Mouse (Mus musculus) kidney, adult 2 months (tissue): ENCODE results near the gene Phf5a. TPM values are rescaled to one million over a fixed set of nuclear protein-coding genes. Genes with fewer than 3 reads are reported as not detected.

ENCODE experiments used
- DNase-seq: peaks from one replicate; pipeline ENCODE4 v3.0.0; 2021
- H3K27ac ChIP-seq: fragments of 200-500 bp; 2 replicates; pipeline ENCODE4 v1.5.1; 2012; ENCODE audit warnings: low read depth, low read length, control low read depth, inconsistent platforms; ENCODE audit not compliant: insufficient read depth
- H3K27me3 ChIP-seq: fragments of 200-500 bp; replicated peaks from 2 replicates; pipeline ENCODE4 v1.6.1; 2012; ENCODE audit warnings: mild to moderate bottlenecking, moderate library complexity, low read length, inconsistent platforms; ENCODE audit not compliant: control insufficient read depth, insufficient read depth
- H3K36me3 ChIP-seq: fragments of 200-500 bp; 2 replicates; pipeline ENCODE4 v1.6.1; 2012; ENCODE audit warnings: mild to moderate bottlenecking, moderate library complexity, low read length, inconsistent platforms; ENCODE audit not compliant: control insufficient read depth, insufficient read depth
- H3K4me1 ChIP-seq: fragments of 200-500 bp; 2 replicates; pipeline ENCODE4 v1.6.1; 2011; ENCODE audit warnings: low read length; ENCODE audit not compliant: control insufficient read depth, insufficient read depth
- H3K4me3 ChIP-seq: fragments of 200-500 bp; 2 replicates; pipeline ENCODE4 v1.5.1; 2011; ENCODE audit warnings: mild to moderate bottlenecking, low read depth, low read length, control low read depth; ENCODE audit not compliant: insufficient read depth
- CTCF ChIP-seq: fragments of 200-500 bp; conservative IDR thresholded peaks from 2 replicates; pipeline ENCODE4 v1.5.1; 2011; ENCODE audit warnings: low read depth, mild to moderate bottlenecking, control low read depth, low read length, moderate library complexity, mixed read lengths; ENCODE audit not compliant: insufficient read depth, insufficient read length
- POLR2A ChIP-seq: fragments of 200-500 bp; IDR thresholded peaks from one replicate; pipeline ENCODE4 v1.6.1; 2011; ENCODE audit warnings: low read depth, low read length, control low read depth
- WGBS: fragments of 180-500 bp; shearing (Covaris S2); methylation state at CpG from one replicate; pipeline ENCODE4 v1.1.7; 2018; 5-methylcytosine and 5-hydroxymethylcytosine counted together
- polyA plus RNA-seq: library from polyadenylated mRNA; depleted of rRNA; stranded (reverse); fragments of >200 nt; gene quantifications from 2 replicates; pipeline ENCODE4 v1.2.3, GENCODE M21; 2012

Phf5a gene
- polyA plus RNA-seq, 1 experiment: 47.4 TPM

DNA sequence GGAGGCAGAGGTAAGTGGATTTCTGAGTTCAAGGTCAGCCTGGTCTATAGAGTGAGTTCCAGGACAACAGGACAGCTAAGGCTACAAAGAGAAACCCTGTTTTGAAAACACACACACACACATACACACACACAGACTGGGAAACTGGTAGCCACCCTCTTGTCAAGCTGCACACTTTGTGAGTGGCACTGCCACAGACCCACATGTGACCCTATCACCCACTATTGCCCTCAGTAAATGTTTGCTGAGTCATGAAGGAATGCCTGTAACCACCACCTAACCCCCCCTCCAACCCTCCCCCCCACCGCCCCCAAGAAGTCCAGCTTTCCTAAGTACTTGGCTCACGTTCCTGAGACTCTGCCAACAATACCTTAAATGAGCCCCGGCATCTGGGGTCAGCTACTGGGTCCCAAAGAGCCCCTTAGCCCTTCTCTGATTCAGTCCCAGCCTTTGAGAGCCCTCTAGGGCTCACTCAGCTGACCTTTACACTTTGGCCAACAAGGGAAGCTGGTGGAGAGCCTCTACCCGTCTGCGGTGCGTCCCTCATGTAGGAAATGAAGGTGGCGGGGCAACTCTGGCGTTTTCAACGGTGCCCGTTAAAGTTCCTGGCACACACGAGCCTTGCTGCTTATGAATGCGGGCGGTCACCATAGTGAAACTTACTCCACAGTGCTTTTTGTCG is 33.0 kb downstream of the Phf5a start:
- peak overlapping the region; percentile 94 for H3K27ac ChIP-seq
- H3K27me3 ChIP-seq: no peaks in the 10 kb centered on the region
- no peak overlapping the region for H3K4me3 ChIP-seq
- TF ChIP-seq CTCF: no peak
- TF ChIP-seq POLR2A: no peak
- peaks cover 52% of the 10 kb centered on the region for H3K4me1 ChIP-seq
- H3K36me3 ChIP-seq: no peaks in the 10 kb centered on the region
- DNase-seq: peak; percentile 71
- 24% methylated on average over 14 of the region's 14 CpGs for WGBS

DNA sequence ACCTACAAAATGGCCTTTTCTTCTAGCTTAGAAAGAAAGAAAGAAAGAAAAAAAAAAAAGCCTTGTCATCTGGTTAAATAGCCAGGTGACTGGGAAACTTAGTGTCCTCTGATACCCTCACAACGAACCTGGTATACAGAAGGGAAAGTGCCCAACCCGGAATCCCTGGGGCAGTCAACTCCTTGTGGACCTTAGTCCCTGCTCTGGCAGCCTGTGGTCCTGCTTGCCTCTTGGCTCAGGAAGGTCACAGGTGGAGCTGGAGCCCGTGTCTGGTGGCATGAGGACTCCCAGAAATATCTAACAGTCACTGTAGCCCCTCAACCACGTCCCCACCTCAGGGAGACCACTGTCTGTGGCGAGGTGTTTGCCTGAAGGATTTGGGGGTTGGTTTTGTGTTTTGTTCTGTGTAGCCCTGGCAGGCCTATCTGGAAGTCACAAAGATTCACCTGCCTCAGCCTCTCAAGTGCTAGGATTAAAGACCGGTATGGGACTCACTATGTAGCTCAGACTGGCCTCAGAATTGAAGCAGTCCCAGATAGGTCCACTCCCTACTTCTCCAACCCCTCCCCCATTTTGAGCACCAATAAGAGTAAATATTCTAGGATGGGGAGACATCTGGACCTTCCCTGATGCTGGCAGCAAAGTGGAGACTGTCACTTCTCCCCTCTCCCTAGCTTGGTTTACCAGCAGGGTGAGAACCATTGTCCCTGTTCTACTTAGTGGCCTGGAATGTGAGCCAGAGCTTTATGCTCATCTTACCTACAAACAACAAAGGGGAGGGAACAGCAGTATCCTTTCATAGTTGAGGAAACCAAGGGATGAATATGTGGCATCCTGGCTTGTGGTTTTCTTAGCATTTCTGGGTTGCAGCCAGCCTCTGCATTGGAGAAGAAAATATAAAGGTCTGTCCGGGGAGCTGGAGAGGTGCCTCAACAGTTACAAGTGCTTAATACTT is 34.5 kb downstream of the Phf5a start:
- peak; percentile 81 for DNase-seq
- 54% methylated on average over 7 of the region's 7 CpGs for WGBS
- H3K4me3 ChIP-seq: no peak overlapping the region
- H3K27ac ChIP-seq: peak overlapping the region; percentile 94
- H3K27me3 ChIP-seq: no peaks in the 10 kb centered on the region
- peaks cover 57% of the 10 kb centered on the region for H3K4me1 ChIP-seq
- H3K36me3 ChIP-seq: no peaks in the 10 kb centered on the region
- TF ChIP-seq CTCF: no peak
- TF ChIP-seq POLR2A: no peak

DNA sequence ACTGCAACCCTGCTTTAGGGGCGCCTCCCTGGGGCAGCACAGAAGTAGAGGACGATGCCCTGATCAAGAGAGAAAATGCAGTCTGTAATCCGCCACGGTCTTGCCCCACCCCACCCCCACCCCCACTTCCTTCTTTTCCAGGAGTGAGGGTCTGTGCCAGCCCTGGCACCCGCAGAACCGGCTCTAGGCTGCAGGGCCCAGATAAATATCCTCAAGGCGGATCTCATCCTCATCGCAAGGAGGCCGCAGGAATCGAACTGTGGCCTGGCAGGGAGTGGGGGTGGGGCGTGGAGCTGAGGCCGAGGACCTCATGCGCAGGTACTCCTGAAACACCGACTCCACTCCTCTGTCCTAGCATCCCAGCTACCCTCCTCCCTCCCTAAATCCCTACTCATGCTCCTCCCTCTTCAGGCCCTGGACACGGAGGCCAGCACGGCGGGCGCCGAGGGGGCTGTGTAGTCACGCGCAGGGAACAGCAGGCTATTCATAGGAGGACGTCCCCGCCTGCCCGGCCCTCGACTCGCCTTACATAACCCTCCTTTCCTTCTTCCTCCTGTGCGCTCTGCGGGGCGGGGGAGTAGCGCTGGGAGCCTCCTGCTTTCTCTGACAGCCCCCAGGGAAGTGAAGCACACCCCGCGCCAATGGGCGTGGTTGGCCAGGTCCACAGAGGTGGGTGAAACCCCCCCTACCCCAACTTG is 35.4 kb downstream of the Phf5a start:
- peak overlapping the region; percentile 94 for H3K27ac ChIP-seq
- peak; percentile 97 for DNase-seq
- peak overlapping the region; percentile 30 for H3K4me3 ChIP-seq
- 4% methylated on average over 33 of the region's 33 CpGs for WGBS
- H3K4me1 ChIP-seq: peaks cover 57% of the 10 kb centered on the region
- TF ChIP-seq POLR2A (peak; percentile 39), CTCF (no peak)
- H3K27me3 ChIP-seq: no peaks in the 10 kb centered on the region
- no peaks in the 10 kb centered on the region for H3K36me3 ChIP-seq

DNA sequence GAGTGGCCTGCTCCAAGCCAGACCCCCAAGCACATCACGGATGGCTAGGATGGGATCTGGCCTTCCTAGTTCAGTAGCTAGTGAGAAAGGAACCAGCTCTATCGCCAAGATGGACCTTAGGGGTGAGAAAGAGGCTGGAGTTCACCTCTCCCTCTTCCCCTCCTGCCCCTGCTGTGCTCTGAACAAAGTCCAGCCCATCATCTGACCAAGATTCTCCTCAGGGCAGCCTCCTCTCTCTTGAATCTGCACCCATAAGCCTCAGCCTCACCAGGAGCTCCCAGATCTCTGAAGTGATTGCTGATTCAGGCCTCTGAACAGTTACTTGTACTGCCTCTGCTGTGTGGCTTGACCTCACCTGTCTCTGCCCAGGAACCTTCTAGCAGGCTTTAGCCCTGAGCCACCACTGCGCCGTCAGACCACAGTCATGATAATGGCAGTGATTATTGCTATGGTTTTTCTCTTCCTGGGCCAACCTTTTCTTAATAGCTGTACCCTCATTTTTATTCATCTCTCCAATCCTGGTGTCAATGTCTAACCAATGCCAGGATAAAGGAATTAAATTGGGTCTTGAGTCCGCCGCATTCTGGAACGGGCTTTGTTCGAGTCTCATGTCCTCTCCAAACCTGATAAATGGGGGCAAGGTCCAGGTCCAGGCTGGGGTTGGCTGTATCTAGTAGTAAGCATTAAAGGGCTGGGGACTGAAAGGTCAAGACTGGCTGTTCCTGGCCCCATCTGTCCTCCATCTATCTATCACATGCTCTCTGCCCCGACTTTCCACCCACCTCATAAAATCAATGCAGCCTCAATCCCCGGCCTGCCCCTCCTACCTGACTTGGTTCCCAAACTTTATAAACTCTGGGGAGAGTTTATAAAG is 36.5 kb downstream of the Phf5a start:
- 60% methylated on average over 10 of the region's 10 CpGs for WGBS
- TF ChIP-seq POLR2A (no peak), CTCF (no peak)
- DNase-seq: peak; percentile 88
- H3K4me1 ChIP-seq: peaks cover 56% of the 10 kb centered on the region
- H3K27me3 ChIP-seq: no peaks in the 10 kb centered on the region
- H3K27ac ChIP-seq: peak overlapping the region; percentile 94
- H3K36me3 ChIP-seq: no peaks in the 10 kb centered on the region
- no peak overlapping the region for H3K4me3 ChIP-seq

DNA sequence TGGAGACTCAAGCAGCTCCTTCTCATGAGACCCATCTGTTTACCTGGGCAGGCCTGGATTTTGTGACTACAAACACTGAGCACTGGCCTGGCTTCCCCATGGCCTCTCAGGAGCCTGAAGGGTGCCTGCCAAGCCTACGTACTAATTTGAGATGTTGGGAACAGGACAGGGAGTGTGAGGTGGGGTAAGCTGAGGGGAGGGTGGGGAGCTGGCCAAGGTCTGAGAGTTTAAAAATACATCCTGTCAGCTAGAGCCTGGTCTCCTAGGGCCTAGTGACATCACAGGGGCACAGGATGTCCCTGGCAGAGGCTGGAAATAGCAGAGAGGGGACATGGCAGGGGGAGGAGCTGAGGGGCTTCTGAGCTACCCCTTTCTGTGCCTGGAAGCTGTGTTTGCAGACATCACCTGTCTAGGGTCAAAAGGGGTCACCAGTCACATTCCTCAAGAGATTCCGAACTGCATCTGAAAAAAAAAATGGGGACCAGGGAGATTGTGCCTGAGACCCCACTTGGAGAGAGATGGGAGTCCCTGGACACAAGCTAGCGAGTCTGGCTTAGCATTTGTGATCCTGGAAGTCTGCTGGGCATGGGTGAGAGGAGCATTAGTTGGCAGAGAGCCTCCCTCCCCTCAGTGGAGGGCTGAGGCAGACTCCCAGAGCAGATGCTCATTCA is 37.4 kb downstream of the Phf5a start:
- H3K27me3 ChIP-seq: no peaks in the 10 kb centered on the region
- no peak for TF ChIP-seq CTCF
- TF ChIP-seq POLR2A: no peak
- WGBS: 46% methylated on average over 3 of the region's 3 CpGs
- H3K4me1 ChIP-seq: peaks cover 52% of the 10 kb centered on the region
- no peak for DNase-seq
- no peak overlapping the region for H3K4me3 ChIP-seq
- peak overlapping the region; percentile 55 for H3K27ac ChIP-seq
- no peaks in the 10 kb centered on the region for H3K36me3 ChIP-seq

DNA sequence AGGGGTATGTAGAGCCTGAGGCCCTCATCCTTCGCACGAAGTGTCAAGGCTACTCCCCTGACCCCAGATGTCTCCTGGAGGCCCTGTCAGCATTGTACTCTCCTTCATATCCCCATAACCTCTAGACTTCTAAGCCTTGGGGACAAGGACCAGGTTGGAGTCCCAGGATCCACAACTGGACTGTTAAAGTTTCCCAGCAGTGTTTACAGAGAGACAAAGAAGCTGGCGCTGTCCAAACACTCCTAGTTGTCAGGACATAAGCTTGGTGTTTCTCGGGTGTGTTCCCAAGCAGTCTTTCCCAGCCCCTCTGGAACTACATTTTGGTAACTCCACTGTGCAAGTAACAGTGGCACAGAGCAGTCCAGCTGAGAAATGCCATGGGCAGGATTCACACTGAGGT is 38.2 kb downstream of the Phf5a start:
- 87% methylated on average over 4 of the region's 4 CpGs for WGBS
- Histone ChIP-seq H3K4me3 (no peak overlapping the region), H3K4me1 (peaks cover 46% of the 10 kb centered on the region), H3K27ac (peak overlapping the region; percentile 14; the same call in 1 of the 2 replicates), H3K36me3 (no peaks in the 10 kb centered on the region; the same call in 1 of the 2 replicates), H3K27me3 (no peaks in the 10 kb centered on the region)
- no peak for DNase-seq
- TF ChIP-seq CTCF (no peak), POLR2A (no peak)
